Mouse (Mus musculus): ENCODE data around the gene Adgrl2. TPM values are rescaled to one million over a fixed set of nuclear protein-coding genes. Genes with fewer than 3 reads are reported as not detected.

Gene Adgrl2
- polyA plus RNA-seq, 1 experiment from 2014 or later, result 81.6 TPM

- H3K4me1 ChIP-seq, result peaks cover 45% of the 10 kb centered on the region
- no peak overlapping the region for H3K4me3 ChIP-seq
- no peaks in the 10 kb centered on the region for H3K27me3 ChIP-seq (ENCODE audit: poor library complexity, severe bottlenecking)
- H3K9me3 ChIP-seq, result no peaks in the 10 kb centered on the region
- peak overlapping the region; percentile 9; the same call in 1 of the 2 replicates for H3K27ac ChIP-seq
- 87% methylated on average over 8 of the region's 8 CpGs for WGBS
- no peak for DNase-seq (ENCODE audit: extremely low spot score, low spot score)
- peaks cover 29% of the 10 kb centered on the region for H3K36me3 ChIP-seq (replicated peaks)
These were observed 95.5 kb downstream of the Adgrl2 start for GRCm38 (mm10) chr3:148894867-148895266.

- no peak for DNase-seq (ENCODE audit: extremely low spot score, low spot score)
- 87% methylated on average over 5 of the region's 5 CpGs for WGBS
- H3K9me3 ChIP-seq, result no peaks in the 10 kb centered on the region
- H3K27me3 ChIP-seq (ENCODE audit: poor library complexity, severe bottlenecking), result no peaks in the 10 kb centered on the region
- H3K4me1 ChIP-seq, result peaks cover 7% of the 10 kb centered on the region; the same call in 1 of the 2 replicates
- H3K4me3 ChIP-seq, result no peak overlapping the region
- H3K36me3 ChIP-seq (replicated peaks), result peaks cover 59% of the 10 kb centered on the region
- no peak overlapping the region for H3K27ac ChIP-seq
These were observed 102.5 kb downstream of the Adgrl2 start for GRCm38 (mm10) chr3:148887902-148888301.

GRCm38 (mm10) chr3:148886956-148887355, 103.4 kb downstream of the Adgrl2 start:
- Histone ChIP-seq H3K4me1 (peaks cover 7% of the 10 kb centered on the region; the same call in 1 of the 2 replicates), H3K27me3 (ENCODE audit: poor library complexity, severe bottlenecking) (no peaks in the 10 kb centered on the region), H3K9me3 (no peaks in the 10 kb centered on the region), H3K4me3 (no peak overlapping the region), H3K27ac (no peak overlapping the region), H3K36me3 (replicated peaks) (peaks cover 61% of the 10 kb centered on the region)
- 86% methylated on average over 4 of the region's 4 CpGs for WGBS
- DNase-seq (ENCODE audit: extremely low spot score, low spot score), result no peak

- H3K9me3 ChIP-seq, result no peaks in the 10 kb centered on the region
- H3K36me3 ChIP-seq (replicated peaks), result peaks cover 61% of the 10 kb centered on the region
- no peaks in the 10 kb centered on the region for H3K27me3 ChIP-seq (ENCODE audit: poor library complexity, severe bottlenecking)
- no peak overlapping the region for H3K27ac ChIP-seq
- no peak overlapping the region for H3K4me3 ChIP-seq
- WGBS, result 91% methylated on average over 8 of the region's 8 CpGs
- DNase-seq (ENCODE audit: extremely low spot score, low spot score), result no peak
- peaks cover 7% of the 10 kb centered on the region; the same call in 1 of the 2 replicates for H3K4me1 ChIP-seq
These were observed 104.2 kb downstream of the Adgrl2 start for GRCm38 (mm10) chr3:148885980-148886668.

GRCm38 (mm10) chr3:148885184-148885583, 105.2 kb downstream of the Adgrl2 start:
- no peak for DNase-seq (ENCODE audit: extremely low spot score, low spot score)
- Histone ChIP-seq H3K27me3 (ENCODE audit: poor library complexity, severe bottlenecking) (no peaks in the 10 kb centered on the region), H3K36me3 (replicated peaks) (peaks cover 55% of the 10 kb centered on the region), H3K27ac (no peak overlapping the region), H3K9me3 (no peaks in the 10 kb centered on the region), H3K4me3 (no peak overlapping the region), H3K4me1 (peaks cover 7% of the 10 kb centered on the region; the same call in 1 of the 2 replicates)
- WGBS, result 88% methylated on average over 4 of the region's 4 CpGs

GRCm38 (mm10) chr3:148881431-148881830, 108.9 kb downstream of the Adgrl2 start:
- peaks cover 4% of the 10 kb centered on the region; the same call in 1 of the 2 replicates for H3K4me1 ChIP-seq
- no peaks in the 10 kb centered on the region for H3K9me3 ChIP-seq
- H3K27ac ChIP-seq, result no peak overlapping the region
- WGBS, result 88% methylated on average over 5 of the region's 5 CpGs
- H3K4me3 ChIP-seq, result no peak overlapping the region
- no peak for DNase-seq (ENCODE audit: extremely low spot score, low spot score)
- peaks cover 26% of the 10 kb centered on the region for H3K36me3 ChIP-seq (replicated peaks)
- no peaks in the 10 kb centered on the region for H3K27me3 ChIP-seq (ENCODE audit: poor library complexity, severe bottlenecking)

GRCm38 (mm10) chr3:148872563-148872962, 117.8 kb downstream of the Adgrl2 start:
- Histone ChIP-seq H3K27me3 (ENCODE audit: poor library complexity, severe bottlenecking) (no peaks in the 10 kb centered on the region), H3K9me3 (no peaks in the 10 kb centered on the region), H3K36me3 (replicated peaks) (peaks cover 12% of the 10 kb centered on the region), H3K27ac (no peak overlapping the region), H3K4me3 (no peak overlapping the region), H3K4me1 (peaks cover 15% of the 10 kb centered on the region)
- 84% methylated on average over 5 of the region's 5 CpGs for WGBS
- DNase-seq (ENCODE audit: extremely low spot score, low spot score), result no peak

- peaks cover 12% of the 10 kb centered on the region for H3K36me3 ChIP-seq (replicated peaks)
- no peak overlapping the region for H3K4me3 ChIP-seq
- DNase-seq (ENCODE audit: extremely low spot score, low spot score), result no peak
- no peaks in the 10 kb centered on the region for H3K27me3 ChIP-seq (ENCODE audit: poor library complexity, severe bottlenecking)
- H3K27ac ChIP-seq, result no peak overlapping the region
- 90% methylated on average over 5 of the region's 5 CpGs for WGBS
- no peaks in the 10 kb centered on the region for H3K9me3 ChIP-seq
- peaks cover 20% of the 10 kb centered on the region for H3K4me1 ChIP-seq
These were observed 118.4 kb downstream of the Adgrl2 start for GRCm38 (mm10) chr3:148871792-148872464.

- no peak overlapping the region for H3K4me3 ChIP-seq
- peaks cover 43% of the 10 kb centered on the region for H3K36me3 ChIP-seq (replicated peaks)
- no peak overlapping the region for H3K27ac ChIP-seq
- no peaks in the 10 kb centered on the region for H3K27me3 ChIP-seq (ENCODE audit: poor library complexity, severe bottlenecking)
- no peaks in the 10 kb centered on the region for H3K9me3 ChIP-seq
- WGBS, result 63% methylated on average over 8 of the region's 8 CpGs
- H3K4me1 ChIP-seq, result peaks cover 13% of the 10 kb centered on the region
- DNase-seq (ENCODE audit: extremely low spot score, low spot score), result no peak
These were observed 122.7 kb downstream of the Adgrl2 start for GRCm38 (mm10) chr3:148867618-148868017.

- peaks cover 40% of the 10 kb centered on the region for H3K36me3 ChIP-seq (replicated peaks)
- DNase-seq (ENCODE audit: extremely low spot score, low spot score), result no peak
- no peaks in the 10 kb centered on the region for H3K27me3 ChIP-seq (ENCODE audit: poor library complexity, severe bottlenecking)
- no peak overlapping the region for H3K4me3 ChIP-seq
- no peak overlapping the region for H3K27ac ChIP-seq
- WGBS, result 88% methylated on average over 5 of the region's 5 CpGs
- H3K4me1 ChIP-seq, result peaks cover 13% of the 10 kb centered on the region
- H3K9me3 ChIP-seq, result no peaks in the 10 kb centered on the region
These were observed 123.7 kb downstream of the Adgrl2 start for GRCm38 (mm10) chr3:148866633-148867032.

GRCm38 (mm10) chr3:148866053-148866452, 124.3 kb downstream of the Adgrl2 start:
- DNase-seq (ENCODE audit: extremely low spot score, low spot score), result no peak
- peaks cover 40% of the 10 kb centered on the region for H3K36me3 ChIP-seq (replicated peaks)
- H3K27me3 ChIP-seq (ENCODE audit: poor library complexity, severe bottlenecking), result no peaks in the 10 kb centered on the region
- H3K9me3 ChIP-seq, result no peaks in the 10 kb centered on the region
- no peak overlapping the region for H3K27ac ChIP-seq
- peaks cover 13% of the 10 kb centered on the region for H3K4me1 ChIP-seq
- 92% methylated on average over 7 of the region's 7 CpGs for WGBS
- H3K4me3 ChIP-seq, result no peak overlapping the region

GRCm38 (mm10) chr3:148865234-148865633, 125.1 kb downstream of the Adgrl2 start:
- WGBS, result 87% methylated on average over 7 of the region's 7 CpGs
- H3K4me3 ChIP-seq, result no peak overlapping the region
- H3K27me3 ChIP-seq (ENCODE audit: poor library complexity, severe bottlenecking), result no peaks in the 10 kb centered on the region
- no peak overlapping the region for H3K27ac ChIP-seq
- H3K4me1 ChIP-seq, result peaks cover 13% of the 10 kb centered on the region
- no peak for DNase-seq (ENCODE audit: extremely low spot score, low spot score)
- H3K36me3 ChIP-seq (replicated peaks), result peaks cover 43% of the 10 kb centered on the region
- H3K9me3 ChIP-seq, result no peaks in the 10 kb centered on the region

GRCm38 (mm10) chr3:148861860-148862259, 128.5 kb downstream of the Adgrl2 start:
- no peak overlapping the region for H3K27ac ChIP-seq
- WGBS, result 71% methylated on average over 7 of the region's 7 CpGs
- H3K4me3 ChIP-seq, result no peak overlapping the region
- no peaks in the 10 kb centered on the region for H3K9me3 ChIP-seq
- no peaks in the 10 kb centered on the region for H3K27me3 ChIP-seq (ENCODE audit: poor library complexity, severe bottlenecking)
- peaks cover 77% of the 10 kb centered on the region for H3K36me3 ChIP-seq (replicated peaks)
- no peaks in the 10 kb centered on the region for H3K4me1 ChIP-seq
- DNase-seq (ENCODE audit: extremely low spot score, low spot score), result no peak

Data from forebrain, embryonic 10.5 days (tissue).